Mouse (Mus musculus) forebrain, embryonic 16.5 days (tissue): ENCODE measurements around the gene Por. TPM values are rescaled to one million over a fixed set of nuclear protein-coding genes. Genes with fewer than 3 reads are reported as not detected.

ENCODE experiments used
- ATAC-seq: fragments of 200-750 bp; cut with Nextera tagmentation; 2 replicates; pipeline ENCODE4 v1.8.0; 2017; ENCODE audit warnings: mild to moderate bottlenecking, moderate library complexity
- H3K27ac ChIP-seq: fragments of 300-500 bp; sonication (generic); 2 replicates; pipeline ENCODE4 v1.5.1; 2014; ENCODE audit warnings: low read length, control low read depth
- H3K27me3 ChIP-seq: fragments of 300-500 bp; sonication (generic); replicated peaks from 2 replicates; pipeline ENCODE4 v1.6.1; 2014; ENCODE audit warnings: low read length; ENCODE audit not compliant: control insufficient read depth, insufficient read depth
- H3K36me3 ChIP-seq: fragments of 300-500 bp; sonication (generic); 2 replicates; pipeline ENCODE4 v1.6.1; 2014; ENCODE audit not compliant: control insufficient read depth, insufficient read depth
- H3K4me1 ChIP-seq: fragments of 300-500 bp; sonication (generic); replicated peaks from 2 replicates; pipeline ENCODE4 v1.6.1; 2014; ENCODE audit warnings: low read length; ENCODE audit not compliant: control insufficient read depth, insufficient read depth
- H3K4me2 ChIP-seq: fragments of 300-500 bp; sonication (generic); 2 replicates; pipeline ENCODE4 v1.6.1; 2014; ENCODE audit warnings: mild to moderate bottlenecking, low read length, control low read depth
- H3K4me3 ChIP-seq: fragments of 300-500 bp; sonication (generic); replicated peaks from 2 replicates; pipeline ENCODE4 v1.5.1; 2014; ENCODE audit warnings: mild to moderate bottlenecking, low read length, control low read depth
- H3K9ac ChIP-seq: fragments of 300-500 bp; sonication (generic); replicated peaks from 2 replicates; pipeline ENCODE4 v1.6.1; 2014; ENCODE audit warnings: low read depth, low read length, control low read depth
- H3K9me3 ChIP-seq: fragments of 300-500 bp; sonication (generic); 2 replicates; pipeline ENCODE4 v1.6.1; 2016; ENCODE audit warnings: low read length; ENCODE audit not compliant: control insufficient read depth
- WGBS: fragments of 180-500 bp; shearing (Covaris S2); extraction: QIAGEN DNeasy Blood & Tissue Kit; methylation state at CpG from one replicate; pipeline ENCODE4 v1.1.7; 2014; 5-methylcytosine and 5-hydroxymethylcytosine counted together
- microRNA-seq: library from miRNA; unstranded; fragments of <30 nt; microRNA quantifications from one replicate; pipeline ENCODE4, GENCODE M21; 2017
- polyA plus RNA-seq: library from polyadenylated mRNA; unstranded; fragments of >200 nt; fragmentation: Nextera tagmentation; extraction: Ambion mirVana; gene quantifications from 2 replicates; pipeline ENCODE4 v1.2.1, GENCODE M21; 2015

The Por gene
- polyA plus RNA-seq, 1 experiment from 2014 or later = 121 TPM

- Histone ChIP-seq H3K4me1 (peaks cover 20% of the 10 kb centered on the region), H3K9me3 (no peaks in the 10 kb centered on the region), H3K9ac (no peak overlapping the region), H3K27me3 (no peaks in the 10 kb centered on the region), H3K4me3 (no peak overlapping the region), H3K36me3 (peaks cover 40% of the 10 kb centered on the region), H3K4me2 (no peak overlapping the region), H3K27ac (no peak overlapping the region)
- 89% methylated on average over 4 of the region's 4 CpGs for WGBS
- no peak for ATAC-seq
These were observed 113.1 kb downstream of the Por start for GRCm38 (mm10) chr5:135782901-135783300.

Small RNA genes within 50 kb of the gene (microRNA-seq; reads per million reads assigned to microRNA genes)
- not detected for gene Mir7034

Other genes with a start within 250 kb of the Por start
- 29.1 and 32.5 TPM in 2 replicates for gene Hip1, start 124.9 kb upstream of the Por start, polyA plus RNA-seq
- not detected in 2 replicates for gene Ccl26, start 106.5 kb upstream of the Por start, polyA plus RNA-seq
- gene Ccl24, start 97.0 kb upstream of the Por start, polyA plus RNA-seq = 1.4 and 1.5 TPM in 2 replicates
- 60.3 and 72.2 TPM in 2 replicates for gene Rhbdd2, start 37.4 kb upstream of the Por start, polyA plus RNA-seq
- 81.3 and 82.9 TPM in 2 replicates for gene Tmem120a, start 74.4 kb downstream of the Por start, polyA plus RNA-seq
- 0.23 and 0.35 TPM in 2 replicates for gene Styxl1, start 108.4 kb downstream of the Por start, polyA plus RNA-seq
- 562 and 563 TPM in 2 replicates for gene Mdh2, start 108.4 kb downstream of the Por start, polyA plus RNA-seq
- 44.0 and 60.9 TPM in 2 replicates for gene Srrm3, start 136.9 kb downstream of the Por start, polyA plus RNA-seq
- gene Hspb1, start 217.9 kb downstream of the Por start, polyA plus RNA-seq = 7.3 and 9.6 TPM in 2 replicates